Mouse (Mus musculus): ENCODE measurements at regions not wholly inside any gene's neighbourhood (a gene's known extent, or its start where the extent isn't known, plus 50 kb on each side); places are given as distances from the start of the nearest gene placed in this dataset.

DNA sequence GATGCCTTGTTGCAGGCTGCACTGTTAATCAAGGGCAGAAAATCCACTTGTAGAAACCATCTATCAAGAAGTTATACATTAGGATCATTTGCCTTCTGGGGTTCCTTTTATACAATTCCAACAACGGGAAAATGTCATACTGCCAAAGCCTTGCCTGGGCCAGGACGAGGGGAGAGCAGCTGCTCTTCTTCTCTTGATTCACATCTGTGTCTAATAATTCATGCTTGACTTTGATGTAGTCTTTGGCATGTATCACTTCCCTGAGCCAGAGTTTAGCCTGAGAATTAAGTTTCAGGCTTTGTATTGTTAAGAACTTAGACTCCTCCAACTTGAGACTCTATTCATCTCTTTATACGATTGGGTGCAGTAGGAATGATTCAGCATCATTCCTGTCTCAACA, 627.2 kb downstream of the Basp1 start:
- Histone ChIP-seq H3K27ac (ENCODE audit: low read depth, low read length) (no peak overlapping the region), H3K4me1 (ENCODE audit: control insufficient read depth, insufficient read depth, low read length) (no peaks in the 10 kb centered on the region), H3K27me3 (ENCODE audit: control insufficient read depth, insufficient read depth, low read length) (no peaks in the 10 kb centered on the region), H3K9ac (ENCODE audit: low read length) (no peak overlapping the region), H3K9me3 (ENCODE audit: control insufficient read depth, low read length) (no peaks in the 10 kb centered on the region), H3K4me3 (ENCODE audit: low read depth, low read length) (no peak overlapping the region), H3K4me2 (no peak overlapping the region), H3K36me3 (ENCODE audit: control insufficient read depth, insufficient read depth, low read length) (no peaks in the 10 kb centered on the region)
- ATAC-seq (ENCODE audit: low FRiP score), result no peak
- no peak for DNase-seq (ENCODE audit: low spot score, missing footprints)
- 72% methylated on average over 3 of the region's 3 CpGs for WGBS

DNA sequence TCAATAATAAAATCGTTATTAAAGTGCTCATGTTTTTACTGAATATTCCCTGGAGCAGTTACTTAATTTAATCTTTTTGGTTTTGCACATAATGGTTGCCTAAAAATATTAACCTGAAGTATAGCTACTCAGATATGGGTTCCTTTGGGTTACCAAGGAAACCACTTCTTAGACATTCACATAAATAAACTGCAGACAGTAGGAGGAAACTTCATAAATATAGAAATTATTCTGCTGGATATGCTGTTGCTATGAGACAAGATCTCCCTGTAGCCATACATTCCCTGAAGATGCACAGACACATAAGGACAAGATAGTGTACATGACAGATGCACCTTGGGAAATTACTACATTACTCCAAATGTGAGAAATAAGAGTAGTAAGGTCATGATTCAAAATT, 635.3 kb downstream of the Basp1 start:
- 77% methylated on average over 1 of the region's 1 CpGs for WGBS

DNA sequence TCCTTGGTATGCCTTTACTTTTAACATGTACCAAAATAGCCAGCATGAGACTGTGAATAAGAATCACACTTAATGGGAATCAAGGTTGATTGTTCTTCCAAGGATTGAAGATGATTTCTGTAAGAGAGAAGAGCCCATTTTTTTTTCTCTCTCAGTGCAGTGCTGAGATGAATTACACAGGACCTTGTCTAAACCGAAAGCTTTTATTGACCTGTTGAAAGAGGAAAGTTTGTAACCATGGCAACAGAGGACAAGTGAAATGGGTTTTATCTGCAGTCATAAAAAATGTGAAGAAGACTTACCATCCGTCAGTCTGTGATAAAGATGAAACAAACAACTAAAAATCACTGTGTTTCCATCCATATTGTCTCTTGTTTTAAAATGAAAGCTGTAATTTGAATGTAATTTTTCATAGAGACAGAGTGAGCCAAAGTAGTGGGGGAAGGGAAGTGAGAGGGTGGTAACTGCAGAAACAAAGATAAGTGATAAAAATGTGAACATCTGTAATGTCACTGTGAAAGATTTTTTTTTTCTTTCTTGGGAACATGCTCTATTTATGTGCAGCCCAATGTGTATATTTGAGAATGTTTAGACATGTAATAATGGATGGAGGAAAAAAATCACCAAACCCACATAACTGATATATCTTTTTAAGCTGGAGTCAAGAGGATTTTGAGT, 661.9 kb downstream of the Basp1 start:
- no peak overlapping the region for H3K27ac ChIP-seq (ENCODE audit: low read depth, low read length)
- WGBS, result 16% methylated on average over 2 of the region's 2 CpGs
- H3K9me3 ChIP-seq (ENCODE audit: control insufficient read depth, low read length), result no peaks in the 10 kb centered on the region
- no peaks in the 10 kb centered on the region for H3K36me3 ChIP-seq (ENCODE audit: control insufficient read depth, insufficient read depth, low read length)
- no peak for DNase-seq (ENCODE audit: low spot score, missing footprints)
- H3K9ac ChIP-seq (ENCODE audit: low read length), result no peak overlapping the region
- no peak overlapping the region for H3K4me2 ChIP-seq
- H3K4me3 ChIP-seq (ENCODE audit: low read depth, low read length), result no peak overlapping the region
- ATAC-seq (ENCODE audit: low FRiP score), result peak; percentile 64; the same call in 1 of the 2 replicates
- H3K27me3 ChIP-seq (ENCODE audit: control insufficient read depth, insufficient read depth, low read length), result no peaks in the 10 kb centered on the region
- peaks cover 3% of the 10 kb centered on the region for H3K4me1 ChIP-seq (ENCODE audit: control insufficient read depth, insufficient read depth, low read length)

More for the DNA sequence above, 635.3 kb downstream of the Basp1 start:
- Histone ChIP-seq H3K27ac (ENCODE audit: low read depth, low read length) (no peak overlapping the region), H3K4me2 (no peak overlapping the region), H3K9ac (ENCODE audit: low read length) (no peak overlapping the region), H3K9me3 (ENCODE audit: control insufficient read depth, low read length) (no peaks in the 10 kb centered on the region), H3K27me3 (ENCODE audit: control insufficient read depth, insufficient read depth, low read length) (no peaks in the 10 kb centered on the region), H3K36me3 (ENCODE audit: control insufficient read depth, insufficient read depth, low read length) (no peaks in the 10 kb centered on the region), H3K4me3 (ENCODE audit: low read depth, low read length) (no peak overlapping the region), H3K4me1 (ENCODE audit: control insufficient read depth, insufficient read depth, low read length) (no peaks in the 10 kb centered on the region)
- DNase-seq (ENCODE audit: low spot score, missing footprints), result no peak
- ATAC-seq (ENCODE audit: low FRiP score), result no peak

DNA sequence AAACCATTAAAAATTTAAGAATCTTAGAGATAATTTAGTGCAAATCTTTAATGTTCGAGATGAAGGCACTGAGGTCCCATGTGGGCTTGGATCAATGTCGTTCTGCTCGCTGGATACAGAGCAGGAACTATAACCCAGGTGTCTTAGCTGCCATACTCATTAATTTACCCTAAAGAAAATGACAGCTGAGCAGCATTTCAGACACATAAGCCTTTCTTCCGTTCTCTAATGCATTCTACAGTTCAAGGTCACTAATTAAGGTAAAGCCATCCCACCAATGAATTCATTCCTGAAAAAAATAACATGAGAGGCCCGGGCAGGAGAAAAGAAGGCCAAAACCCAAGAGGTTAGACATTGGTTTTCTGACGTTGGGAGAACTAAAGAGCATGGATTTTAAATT, 670.3 kb downstream of the Basp1 start:
- DNase-seq (ENCODE audit: low spot score, missing footprints), result peak; percentile 51
- Histone ChIP-seq H3K9me3 (ENCODE audit: control insufficient read depth, low read length) (no peaks in the 10 kb centered on the region), H3K27ac (ENCODE audit: low read depth, low read length) (no peak overlapping the region), H3K36me3 (ENCODE audit: control insufficient read depth, insufficient read depth, low read length) (no peaks in the 10 kb centered on the region), H3K4me2 (no peak overlapping the region), H3K4me1 (ENCODE audit: control insufficient read depth, insufficient read depth, low read length) (no peaks in the 10 kb centered on the region), H3K9ac (ENCODE audit: low read length) (no peak overlapping the region), H3K4me3 (ENCODE audit: low read depth, low read length) (no peak overlapping the region), H3K27me3 (ENCODE audit: control insufficient read depth, insufficient read depth, low read length) (no peaks in the 10 kb centered on the region)
- peak; percentile 84 for ATAC-seq (ENCODE audit: low FRiP score)
- WGBS, result 70% methylated on average over 6 of the region's 6 CpGs

DNA sequence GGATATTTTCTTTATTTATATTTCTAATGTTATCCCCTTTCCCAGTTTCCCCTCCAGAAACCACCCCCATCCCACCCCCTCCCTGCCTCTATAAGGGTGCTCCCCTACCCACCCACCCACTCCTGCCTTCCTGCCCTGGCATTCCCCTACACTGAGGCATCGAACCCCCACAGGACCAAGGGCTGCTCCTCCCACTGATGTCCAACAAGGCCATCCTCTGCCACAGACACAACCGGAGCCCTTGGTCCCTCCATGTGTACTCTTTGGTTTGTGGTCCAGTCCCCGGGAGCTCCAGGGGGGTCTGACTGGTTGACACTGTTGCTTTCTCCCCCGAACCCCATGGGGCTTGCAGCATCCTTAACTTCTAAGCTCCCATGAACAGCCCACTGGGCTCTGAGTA, 688.4 kb downstream of the Basp1 start:
- ATAC-seq (ENCODE audit: low FRiP score) (0 out of 2 replicates have a peak, but pooled peaks have one; percentile 5), DNase-seq (ENCODE audit: low spot score, missing footprints) (no peak)
- H3K27ac ChIP-seq (ENCODE audit: low read depth, low read length), result no peak overlapping the region
- no peaks in the 10 kb centered on the region for H3K9me3 ChIP-seq (ENCODE audit: control insufficient read depth, low read length)
- no peaks in the 10 kb centered on the region for H3K27me3 ChIP-seq (ENCODE audit: control insufficient read depth, insufficient read depth, low read length)
- H3K36me3 ChIP-seq (ENCODE audit: control insufficient read depth, insufficient read depth, low read length), result no peaks in the 10 kb centered on the region
- no peak overlapping the region for H3K9ac ChIP-seq (ENCODE audit: low read length)
- no peaks in the 10 kb centered on the region for H3K4me1 ChIP-seq (ENCODE audit: control insufficient read depth, insufficient read depth, low read length)
- no peak overlapping the region for H3K4me3 ChIP-seq (ENCODE audit: low read depth, low read length)
- no peak overlapping the region for H3K4me2 ChIP-seq
- WGBS, result 86% methylated on average over 4 of the region's 4 CpGs

DNA sequence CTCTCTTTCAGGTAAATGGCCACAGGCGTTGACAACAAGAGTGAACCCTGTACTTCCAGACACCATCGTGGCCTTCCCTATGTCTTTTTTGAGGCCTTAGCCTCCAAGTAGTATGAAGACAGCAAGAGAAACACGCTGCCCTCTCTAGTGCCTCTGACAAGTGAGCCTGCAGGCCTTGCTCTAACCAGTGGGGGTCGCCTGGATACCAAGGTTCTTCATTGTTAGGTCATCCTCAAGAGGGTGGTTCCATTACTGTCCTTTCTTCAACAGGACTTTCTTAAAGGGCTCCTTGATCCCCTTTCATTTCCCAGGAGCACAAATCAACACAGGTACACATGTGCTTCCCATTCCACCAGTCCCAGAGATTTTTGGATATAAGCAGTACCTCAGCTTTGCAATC, 688.9 kb downstream of the Basp1 start:
- WGBS, result 39% methylated on average over 4 of the region's 4 CpGs
- ATAC-seq (ENCODE audit: low FRiP score), result peak; percentile 91
- H3K27ac ChIP-seq (ENCODE audit: low read depth, low read length), result no peak overlapping the region

DNA sequence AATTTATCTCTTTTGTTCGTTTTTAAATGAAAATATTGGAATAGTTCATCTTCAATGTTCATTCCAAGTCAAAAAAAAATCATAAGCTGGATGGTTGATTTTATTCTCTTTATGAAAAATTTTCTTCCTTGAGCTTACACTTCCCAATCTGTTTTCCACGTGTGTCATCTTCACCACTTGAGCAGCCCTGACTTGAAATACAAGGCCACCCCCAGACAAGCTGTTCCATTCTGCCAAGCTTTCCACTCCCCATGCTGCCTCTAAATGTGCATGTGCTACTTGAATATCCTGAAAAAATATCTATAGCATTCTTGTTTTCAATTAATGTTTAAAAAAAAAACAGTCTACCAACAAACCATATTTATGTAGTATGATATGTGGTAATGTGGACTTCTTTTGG, 693.2 kb downstream of the Basp1 start:
- Histone ChIP-seq H3K4me1 (ENCODE audit: control insufficient read depth, insufficient read depth, low read length) (no peaks in the 10 kb centered on the region), H3K27ac (ENCODE audit: low read depth, low read length) (no peak overlapping the region), H3K4me3 (ENCODE audit: low read depth, low read length) (no peak overlapping the region), H3K9ac (ENCODE audit: low read length) (no peak overlapping the region), H3K36me3 (ENCODE audit: control insufficient read depth, insufficient read depth, low read length) (no peaks in the 10 kb centered on the region), H3K4me2 (no peak overlapping the region), H3K27me3 (ENCODE audit: control insufficient read depth, insufficient read depth, low read length) (no peaks in the 10 kb centered on the region), H3K9me3 (ENCODE audit: control insufficient read depth, low read length) (no peaks in the 10 kb centered on the region)
- no peak for ATAC-seq (ENCODE audit: low FRiP score)
- WGBS, result 70% methylated on average over 2 of the region's 2 CpGs
- no peak for DNase-seq (ENCODE audit: low spot score, missing footprints)

More for the DNA sequence above, 688.9 kb downstream of the Basp1 start:
- peak; percentile 87 for DNase-seq (ENCODE audit: low spot score, missing footprints)
- H3K9me3 ChIP-seq (ENCODE audit: control insufficient read depth, low read length), result no peaks in the 10 kb centered on the region
- no peak overlapping the region for H3K4me3 ChIP-seq (ENCODE audit: low read depth, low read length)
- no peak overlapping the region for H3K9ac ChIP-seq (ENCODE audit: low read length)
- H3K4me2 ChIP-seq, result no peak overlapping the region
- H3K27me3 ChIP-seq (ENCODE audit: control insufficient read depth, insufficient read depth, low read length), result no peaks in the 10 kb centered on the region
- H3K36me3 ChIP-seq (ENCODE audit: control insufficient read depth, insufficient read depth, low read length), result no peaks in the 10 kb centered on the region
- no peaks in the 10 kb centered on the region for H3K4me1 ChIP-seq (ENCODE audit: control insufficient read depth, insufficient read depth, low read length)

DNA sequence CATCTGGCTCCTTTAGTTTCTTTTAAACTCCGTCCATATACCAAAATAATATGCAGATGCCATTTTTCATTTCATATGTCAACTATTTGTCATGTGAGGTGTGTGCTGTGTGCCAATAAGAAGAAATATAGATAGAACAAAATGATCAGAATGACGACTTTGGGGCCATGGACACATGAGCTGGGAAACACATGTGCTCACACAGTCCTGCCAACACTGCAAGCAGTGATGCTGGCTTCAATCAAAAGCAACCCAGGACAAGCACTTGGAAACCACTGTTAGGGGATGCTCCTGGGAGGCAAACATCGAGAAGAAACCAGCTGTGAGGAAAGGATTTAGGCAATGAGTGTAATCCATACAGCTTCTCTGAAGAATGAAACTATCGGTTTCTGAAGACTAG, 731.4 kb downstream of the Basp1 start:
- no peak for ATAC-seq (ENCODE audit: low FRiP score)
- no peak overlapping the region for H3K9ac ChIP-seq (ENCODE audit: low read length)
- no peak overlapping the region for H3K4me3 ChIP-seq (ENCODE audit: low read depth, low read length)
- H3K9me3 ChIP-seq (ENCODE audit: control insufficient read depth, low read length), result no peaks in the 10 kb centered on the region
- no peaks in the 10 kb centered on the region for H3K27me3 ChIP-seq (ENCODE audit: control insufficient read depth, insufficient read depth, low read length)
- H3K4me2 ChIP-seq, result no peak overlapping the region
- WGBS, result 75% methylated on average over 4 of the region's 4 CpGs
- DNase-seq (ENCODE audit: low spot score, missing footprints), result peak; percentile 39
- H3K36me3 ChIP-seq (ENCODE audit: control insufficient read depth, insufficient read depth, low read length), result no peaks in the 10 kb centered on the region
- H3K27ac ChIP-seq (ENCODE audit: low read depth, low read length), result no peak overlapping the region
- H3K4me1 ChIP-seq (ENCODE audit: control insufficient read depth, insufficient read depth, low read length), result no peaks in the 10 kb centered on the region

DNA sequence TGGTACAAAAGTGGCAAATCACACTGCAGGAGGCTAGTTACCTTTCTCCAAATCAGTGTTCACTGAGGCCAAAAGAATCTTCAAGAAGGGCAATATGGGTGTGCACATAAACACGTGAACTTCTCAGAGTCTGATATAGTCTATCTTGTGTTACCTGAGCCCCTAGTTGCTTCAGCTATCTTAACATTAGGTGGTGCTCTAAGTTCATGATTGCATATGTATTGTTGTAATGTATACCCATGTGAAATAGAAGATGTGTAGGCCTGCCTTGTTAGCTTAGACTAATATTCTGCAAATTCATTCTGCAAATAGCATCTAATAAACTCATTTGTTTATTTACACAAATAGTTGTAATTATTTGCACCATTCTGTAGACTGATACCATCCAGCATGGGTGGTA, 764.6 kb downstream of the Basp1 start:
- ATAC-seq (ENCODE audit: low FRiP score) (no peak), DNase-seq (ENCODE audit: low spot score, missing footprints) (no peak)
- H3K4me1 ChIP-seq (ENCODE audit: control insufficient read depth, insufficient read depth, low read length), result no peaks in the 10 kb centered on the region
- H3K9me3 ChIP-seq (ENCODE audit: control insufficient read depth, low read length), result no peaks in the 10 kb centered on the region
- no peak overlapping the region for H3K9ac ChIP-seq (ENCODE audit: low read length)
- H3K4me2 ChIP-seq, result no peak overlapping the region
- WGBS, result 85% methylated on average over 1 of the region's 1 CpGs
- H3K27ac ChIP-seq (ENCODE audit: low read depth, low read length), result no peak overlapping the region
- H3K4me3 ChIP-seq (ENCODE audit: low read depth, low read length), result no peak overlapping the region
- no peaks in the 10 kb centered on the region for H3K27me3 ChIP-seq (ENCODE audit: control insufficient read depth, insufficient read depth, low read length)
- H3K36me3 ChIP-seq (ENCODE audit: control insufficient read depth, insufficient read depth, low read length), result no peaks in the 10 kb centered on the region

Measured in midbrain, embryonic 11.5 days (tissue).